In the genomic region with DNA sequence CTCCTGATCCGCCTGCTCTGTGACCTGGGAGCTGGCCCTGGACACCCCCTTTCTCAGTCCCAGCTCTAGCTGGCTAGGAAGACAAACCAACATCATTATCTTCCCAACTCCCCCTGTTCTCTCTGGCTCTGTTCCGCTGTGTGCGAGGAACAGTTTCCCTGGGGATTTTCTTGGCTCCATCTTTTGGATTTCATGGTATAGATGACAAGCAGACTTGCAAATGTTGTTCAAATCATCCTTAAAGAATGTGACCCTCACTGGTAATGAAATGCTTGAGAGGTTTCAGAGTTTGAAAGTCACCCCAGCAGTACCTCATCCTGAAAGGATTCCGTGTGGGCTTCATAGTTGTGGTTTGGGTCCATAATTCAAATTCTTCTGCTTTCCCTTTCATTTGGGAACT, we compare ENCODE assay signal across 12 mouse cellular contexts. TPM values are rescaled to one million over a fixed set of nuclear protein-coding genes. Genes with fewer than 3 reads are reported as not detected.
DNase-seq lines count a peak whose midpoint lies in the region; ATAC-seq lines count a peak whose summit lies in the region.
"Had no signal": no experiment of that assay in that cellular context is flagged by ENCODE, and none has a peak within 500 bp of the region (broad histone marks: within the 10 kb centered on the region; RNA-seq: fewer than 3 reads in every experiment).

No protein-coding gene starts in this region.

- ATAC-seq in kidney, embryonic 14.5 days (ENCODE audit: low FRiP score, low TSS enrichment): no peak
- ATAC-seq in embryonic facial prominence, embryonic 13.5 days (ENCODE audit: insufficient number of reproducible peaks, insufficient read depth, low FRiP score, low TSS enrichment, low read depth): no peak
- ATAC-seq in limb, embryonic 15.5 days (ENCODE audit: insufficient number of reproducible peaks, low FRiP score, low TSS enrichment, low read depth): peak; percentile 42; the same call in 1 of the 2 replicates
- ATAC-seq in granulocyte monocyte progenitor cell, adult 5-6 weeks (replicated peaks; ENCODE audit: poor library complexity, severe bottlenecking): no peak

- H3K27me3 ChIP-seq in kidney, embryonic 14.5 days (ENCODE audit: control insufficient read depth, insufficient read depth, low read length): no peaks in the 10 kb centered on the region
- H3K27me3 ChIP-seq in embryonic facial prominence, embryonic 13.5 days: no peaks in the 10 kb centered on the region
- no peaks in the 10 kb centered on the region for H3K27me3 ChIP-seq in limb, embryonic 15.5 days
- H3K27me3 ChIP-seq: liver, embryonic 15.5 days had no signal

- H3K36me3 ChIP-seq in kidney, embryonic 14.5 days (ENCODE audit: control insufficient read depth, insufficient read depth, low read length): no peaks in the 10 kb centered on the region
- no peaks in the 10 kb centered on the region for H3K36me3 ChIP-seq in embryonic facial prominence, embryonic 13.5 days
- H3K36me3 ChIP-seq in limb, embryonic 15.5 days: no peaks in the 10 kb centered on the region
- H3K36me3 ChIP-seq: liver, embryonic 15.5 days had no signal

- H3K9me3 ChIP-seq in kidney, embryonic 14.5 days (ENCODE audit: control insufficient read depth, low read length): no peaks in the 10 kb centered on the region
- no peaks in the 10 kb centered on the region for H3K9me3 ChIP-seq in embryonic facial prominence, embryonic 13.5 days
- no peaks in the 10 kb centered on the region for H3K9me3 ChIP-seq in limb, embryonic 15.5 days
- H3K9me3 ChIP-seq: G1E; liver, embryonic 15.5 days had no signal

- H3K27ac ChIP-seq in kidney, embryonic 14.5 days (ENCODE audit: low read depth, low read length): peak overlapping the region; percentile 77
- peak overlapping the region; percentile 84; the same call in 1 of the 2 replicates for H3K27ac ChIP-seq in embryonic facial prominence, embryonic 13.5 days
- peak overlapping the region; percentile 79 for H3K27ac ChIP-seq in limb, embryonic 15.5 days
- H3K27ac ChIP-seq: liver, embryonic 15.5 days had no signal

- DNase-seq in heart, adult 11 months: peak; percentile 95
- no peak for DNase-seq in heart, adult 8-10 months (ENCODE audit: low spot score)
- no peak for DNase-seq in kidney, adult 8-10 months
- DNase-seq in right cerebral cortex, adult 18-20 months: no peak
- DNase-seq: cerebellum, postnatal 25 days had no signal

- no peak overlapping the region for H3K4me3 ChIP-seq in kidney, embryonic 14.5 days (ENCODE audit: low read length)
- H3K4me3 ChIP-seq in embryonic facial prominence, embryonic 13.5 days: no peak overlapping the region
- H3K4me3 ChIP-seq in limb, embryonic 15.5 days: no peak overlapping the region
- H3K4me3 ChIP-seq: left cerebral cortex, adult 2 months; liver, embryonic 15.5 days had no signal

- H3K9ac ChIP-seq in kidney, embryonic 14.5 days (ENCODE audit: low read depth, low read length): no peak overlapping the region
- no peak overlapping the region for H3K9ac ChIP-seq in embryonic facial prominence, embryonic 13.5 days
- no peak overlapping the region for H3K9ac ChIP-seq in limb, embryonic 15.5 days
- H3K9ac ChIP-seq: liver, embryonic 15.5 days had no signal

- H3K4me2 ChIP-seq in kidney, embryonic 14.5 days (replicated peaks; ENCODE audit: low read depth, low read length): no peak overlapping the region
- H3K4me2 ChIP-seq in embryonic facial prominence, embryonic 13.5 days: peak overlapping the region; percentile 18; the same call in 1 of the 2 replicates
- no peak overlapping the region for H3K4me2 ChIP-seq in limb, embryonic 15.5 days
- H3K4me2 ChIP-seq: liver, embryonic 15.5 days had no signal

- H3K4me1 ChIP-seq in kidney, embryonic 14.5 days (ENCODE audit: control insufficient read depth, insufficient read depth, low read length): peaks cover 93% of the 10 kb centered on the region
- peaks cover 97% of the 10 kb centered on the region for H3K4me1 ChIP-seq in embryonic facial prominence, embryonic 13.5 days
- H3K4me1 ChIP-seq in limb, embryonic 15.5 days: peaks cover 88% of the 10 kb centered on the region

- 30% methylated on average over 4 of the region's 4 CpGs for WGBS in kidney, embryonic 14.5 days
- WGBS in embryonic facial prominence, embryonic 13.5 days: 19% methylated on average over 4 of the region's 4 CpGs
- WGBS in limb, embryonic 15.5 days: 35% methylated on average over 4 of the region's 4 CpGs

RNA-seq across cellular contexts. Expression of a gene that starts 38.2 kb away (rescaled TPM):
- 10 to 100 TPM; 23.6 to 29.9 (median 25.5) TPM for total RNA-seq in heart, adult 8-10 months (2022)
- polyA plus RNA-seq in kidney, embryonic 14.5 days (2014; fragmentation: Nextera tagmentation; extraction: Ambion mirVana): 131 and 224 TPM in 2 replicates
- polyA plus RNA-seq in embryonic facial prominence, embryonic 13.5 days (2015; fragmentation: Nextera tagmentation; extraction: Ambion mirVana): 220 and 238 TPM in 2 replicates
- polyA plus RNA-seq in limb, embryonic 15.5 days (2015; fragmentation: Nextera tagmentation; extraction: Ambion mirVana): 180 and 188 TPM in 2 replicates
- 89.0 and 103 TPM in 2 replicates for total RNA-seq in granulocyte monocyte progenitor cell, adult 5-6 weeks (2014; fragmentation: Nextera tagmentation)
- total RNA-seq in granulocyte monocyte progenitor cell, adult 5-6 weeks (2017): 67.7 and 70.7 TPM in 2 replicates
